8 mouse cellular contexts compared by ENCODE assay signal in genomic region chr15:89841364-89842017, GRCm38 (mm10). TPM values are rescaled to one million over a fixed set of nuclear protein-coding genes. Genes with fewer than 3 reads are reported as not detected.
DNase-seq lines count a peak whose midpoint lies in the region; ATAC-seq lines count a peak whose summit lies in the region.

Gene Syt10 (minus strand): TSS chr15:89841860.

- peak within 1 kb of the TSS; percentile 79 for H3K4me2 ChIP-seq in lung, embryonic 15.5 days
- H3K4me2 ChIP-seq in heart, embryonic 13.5 days = peak within 1 kb of the TSS; percentile 96
- peak within 1 kb of the TSS; percentile 82 for H3K4me2 ChIP-seq in stomach, embryonic 15.5 days

- peaks cover 5% of the 10 kb centered on the region; the same call in 1 of the 2 replicates for H3K4me1 ChIP-seq in lung, embryonic 15.5 days
- peaks cover 8% of the 10 kb centered on the region; the same call in 1 of the 2 replicates for H3K4me1 ChIP-seq in heart, embryonic 13.5 days
- no peaks in the 10 kb centered on the region for H3K4me1 ChIP-seq in stomach, embryonic 15.5 days

- H3K9me3 ChIP-seq in lung, embryonic 15.5 days = no peaks in the 10 kb centered on the region
- H3K9me3 ChIP-seq in heart, embryonic 13.5 days = no peaks in the 10 kb centered on the region
- H3K9me3 ChIP-seq in stomach, embryonic 15.5 days = no peaks in the 10 kb centered on the region

- DNase-seq in lung, postnatal 14 days = no peak
- DNase-seq in embryo, embryonic 11 days = peak; percentile 67
- DNase-seq in layer of hippocampus, adult 8-10 months (ENCODE audit: low spot score in 2 of 2) = peak; percentile 8 to 29
- DNase-seq in mesoderm, embryonic 11.5 days (ENCODE audit: low read depth, low spot score) = peak; percentile 42
- DNase-seq in thymus, adult 18-20 months = no peak

- peak within 1 kb of the TSS; percentile 40 for H3K4me3 ChIP-seq in lung, embryonic 15.5 days
- H3K4me3 ChIP-seq in heart, embryonic 13.5 days = peak within 1 kb of the TSS; percentile 62
- peak within 1 kb of the TSS; percentile 43 for H3K4me3 ChIP-seq in stomach, embryonic 15.5 days (replicated peaks)

- peaks cover 32% of the 10 kb centered on the region for H3K27me3 ChIP-seq in lung, embryonic 15.5 days
- H3K27me3 ChIP-seq in heart, embryonic 13.5 days (replicated peaks) = peaks cover 47% of the 10 kb centered on the region
- peaks cover 30% of the 10 kb centered on the region for H3K27me3 ChIP-seq in stomach, embryonic 15.5 days (replicated peaks)

- no peak within 1 kb of the TSS for H3K27ac ChIP-seq in lung, embryonic 15.5 days
- H3K27ac ChIP-seq in heart, embryonic 13.5 days (replicated peaks) = no peak within 1 kb of the TSS
- H3K27ac ChIP-seq in stomach, embryonic 15.5 days = no peak within 1 kb of the TSS

- no peaks in the 10 kb centered on the region for H3K36me3 ChIP-seq in lung, embryonic 15.5 days
- no peaks in the 10 kb centered on the region for H3K36me3 ChIP-seq in heart, embryonic 13.5 days
- H3K36me3 ChIP-seq in stomach, embryonic 15.5 days = no peaks in the 10 kb centered on the region

- WGBS in lung, embryonic 15.5 days = under 1% methylated on average over 52 of the region's 53 CpGs
- under 1% methylated on average over 46 of the region's 53 CpGs for WGBS in heart, embryonic 13.5 days
- under 1% methylated on average over 39 of the region's 53 CpGs for WGBS in stomach, embryonic 15.5 days

- H3K9ac ChIP-seq in lung, embryonic 15.5 days = peak within 1 kb of the TSS; percentile 6; the same call in 1 of the 2 replicates
- H3K9ac ChIP-seq in heart, embryonic 13.5 days = peak within 1 kb of the TSS; percentile 30
- no peak within 1 kb of the TSS for H3K9ac ChIP-seq in stomach, embryonic 15.5 days

- peak; percentile 52 for ATAC-seq in lung, embryonic 15.5 days (ENCODE audit: borderline replicate concordance, extremely low read depth, low FRiP score, low TSS enrichment)
- ATAC-seq in heart, embryonic 13.5 days (ENCODE audit: extremely low read depth, insufficient number of reproducible peaks, low FRiP score, low TSS enrichment) = no peak; the same call in 1 of the 2 replicates
- ATAC-seq in stomach, embryonic 15.5 days (ENCODE audit: insufficient read depth, low FRiP score, low read depth) = no peak

RNA-seq across cellular contexts. Expression of gene Syt10, which starts in this region (rescaled TPM):
- 0.41 and 0.44 TPM in 2 replicates for polyA plus RNA-seq in lung, embryonic 15.5 days (2015; fragmentation: Nextera tagmentation; extraction: Ambion mirVana)
- not detected in 2 replicates for polyA plus RNA-seq in heart, embryonic 13.5 days (2015; fragmentation: Nextera tagmentation; extraction: Ambion mirVana)
- 10 to 100 TPM; 15.3 to 20.9 (median 18.3) TPM for total RNA-seq in layer of hippocampus, adult 8-10 months (2022)
- 0.21 and 0.24 TPM in 2 replicates for polyA plus RNA-seq in stomach, embryonic 15.5 days (2015; fragmentation: Nextera tagmentation; extraction: Ambion mirVana)

Comparison
In these comparisons a context has a peak if more than half of its experiments do, and no peak if none do; other contexts are left out.
1. Peak in ATAC-seq, H3K4me3 ChIP-seq, H3K9ac ChIP-seq and H3K4me2 ChIP-seq in lung, embryonic 15.5 days; RNA of the gene not detected or under 1 TPM.
2. DNase-seq: peak in embryo, embryonic 11 days (single experiment), layer of hippocampus, adult 8-10 months (2 of 2) and mesoderm, embryonic 11.5 days (single experiment); none in lung, postnatal 14 days (single experiment) and thymus, adult 18-20 months (0 of 2).
3. Peak in every context shown above with its lines, with median percentiles within 50 percentile points of each other: H3K4me2 ChIP-seq and H3K4me3 ChIP-seq.